Mouse (Mus musculus): ENCODE data around the gene Lrrc74b. TPM values are rescaled to one million over a fixed set of nuclear protein-coding genes. Genes with fewer than 3 reads are reported as not detected.

Gene Lrrc74b
- polyA plus RNA-seq, 1 experiment from 2014 or later, result not detected

Other genes with a start within 250 kb of the Lrrc74b start
- 0.39 and 0.51 TPM in 2 replicates for gene Serpind1, start 229.9 kb downstream of the Lrrc74b start, polyA plus RNA-seq (2016; fragmentation: Nextera tagmentation; extraction: Ambion mirVana)
- gene Snap29, start 155.3 kb downstream of the Lrrc74b start, polyA plus RNA-seq (2016; fragmentation: Nextera tagmentation; extraction: Ambion mirVana), result 12.9 and 13.0 TPM in 2 replicates
- 44.6 and 45.2 TPM in 2 replicates for gene Pi4ka, start 154.9 kb downstream of the Lrrc74b start, polyA plus RNA-seq (2016; fragmentation: Nextera tagmentation; extraction: Ambion mirVana)
- gene Crkl, start 109.3 kb downstream of the Lrrc74b start, polyA plus RNA-seq (2016; fragmentation: Nextera tagmentation; extraction: Ambion mirVana), result 91.3 and 91.7 TPM in 2 replicates
- 1.0 and 1.5 TPM in 2 replicates for gene Aifm3, start 71.6 kb downstream of the Lrrc74b start, polyA plus RNA-seq (2016; fragmentation: Nextera tagmentation; extraction: Ambion mirVana)
- 104 and 118 TPM in 2 replicates for gene Lztr1, start 52.6 kb downstream of the Lrrc74b start, polyA plus RNA-seq (2016; fragmentation: Nextera tagmentation; extraction: Ambion mirVana)
- gene Thap7, start 30.1 kb downstream of the Lrrc74b start, polyA plus RNA-seq (2016; fragmentation: Nextera tagmentation; extraction: Ambion mirVana), result 66.6 and 73.1 TPM in 2 replicates
- gene P2rx6, start 638 bp upstream of the Lrrc74b start, polyA plus RNA-seq (2016; fragmentation: Nextera tagmentation; extraction: Ambion mirVana), result 0.34 and 0.46 TPM in 2 replicates
- 3.7 and 3.8 TPM in 2 replicates for gene Slc7a4, start 22.0 kb upstream of the Lrrc74b start, polyA plus RNA-seq (2016; fragmentation: Nextera tagmentation; extraction: Ambion mirVana)
- 44.1 and 49.3 TPM in 2 replicates for gene Smpd4, start 58.1 kb upstream of the Lrrc74b start, polyA plus RNA-seq (2016; fragmentation: Nextera tagmentation; extraction: Ambion mirVana)
- 7.3 and 8.9 TPM in 2 replicates for gene Ccdc74a, start 85.2 kb upstream of the Lrrc74b start, polyA plus RNA-seq (2016; fragmentation: Nextera tagmentation; extraction: Ambion mirVana)
- 44.5 and 48.2 TPM in 2 replicates for gene Med15, start 171.6 kb upstream of the Lrrc74b start, polyA plus RNA-seq (2016; fragmentation: Nextera tagmentation; extraction: Ambion mirVana)
- 92.6 and 94.5 TPM in 2 replicates for gene Klhl22, start 198.4 kb upstream of the Lrrc74b start, polyA plus RNA-seq (2016; fragmentation: Nextera tagmentation; extraction: Ambion mirVana)
- 47.6 and 49.8 TPM in 2 replicates for gene Scarf2, start 236.0 kb upstream of the Lrrc74b start, polyA plus RNA-seq (2016; fragmentation: Nextera tagmentation; extraction: Ambion mirVana)